Mouse (Mus musculus) lung, postnatal 0 days (tissue): ENCODE measurements around the gene Cldn34c1. TPM values are rescaled to one million over a fixed set of nuclear protein-coding genes. Genes with fewer than 3 reads are reported as not detected.
A peak's percentile ranks its signal among the peaks of the same experiment; 100 is the strongest.
"Not testable (repeated sequence)": the region's sequence is repeated elsewhere in the genome, so short reads cannot be mapped to it uniquely, and the experiment has no call there.

Experiments
- ATAC-seq: fragments of 200-750 bp; cut with Nextera tagmentation; 2 replicates; pipeline ENCODE4 v1.8.0; 2017; ENCODE audit warnings: moderate library complexity
- DNase-seq: peaks from one replicate; pipeline ENCODE4 v3.0.0-alpha.2; 2016; ENCODE audit warnings: low spot score
- H3K27ac ChIP-seq: fragments of 300-500 bp; sonication (generic); 2 replicates; pipeline ENCODE4 v1.5.1; 2014; ENCODE audit warnings: antibody characterized with exemption, mild to moderate bottlenecking, low read length, mixed read lengths
- H3K27me3 ChIP-seq: fragments of 300-500 bp; sonication (generic); replicated peaks from 2 replicates; pipeline ENCODE4 v1.6.1; 2014; ENCODE audit warnings: low read length, mixed read lengths; ENCODE audit not compliant: insufficient read depth
- H3K36me3 ChIP-seq: fragments of 300-500 bp; sonication (generic); 2 replicates; pipeline ENCODE4 v1.6.1; 2014; ENCODE audit warnings: low read length, mixed read lengths; ENCODE audit not compliant: insufficient read depth
- H3K4me1 ChIP-seq: fragments of 300-500 bp; sonication (generic); 2 replicates; pipeline ENCODE4 v1.6.1; 2014; ENCODE audit warnings: antibody characterized with exemption, low read depth, low read length, mixed read lengths; ENCODE audit not compliant: insufficient read depth
- H3K4me2 ChIP-seq: fragments of 300-500 bp; sonication (generic); replicated peaks from 2 replicates; pipeline ENCODE4 v1.6.1; 2014; ENCODE audit warnings: low read depth, mild to moderate bottlenecking, low read length, moderate library complexity, mixed read lengths
- H3K4me3 ChIP-seq: fragments of 300-500 bp; sonication (generic); 2 replicates; pipeline ENCODE4 v1.5.1; 2014; ENCODE audit warnings: low read depth, low read length
- H3K9ac ChIP-seq: fragments of 300-500 bp; sonication (generic); replicated peaks from 2 replicates; pipeline ENCODE4 v1.6.1; 2014; ENCODE audit warnings: low read depth, mild to moderate bottlenecking
- H3K9me3 ChIP-seq: fragments of 300-500 bp; sonication (generic); 2 replicates; pipeline ENCODE4 v1.6.1; 2016; ENCODE audit warnings: low read length, mixed read lengths
- CTCF ChIP-seq: IDR thresholded peaks from 2 replicates; pipeline ENCODE4 v1.5.1; 2016; ENCODE audit warnings: antibody characterized with exemption, mild to moderate bottlenecking
- EP300 ChIP-seq: IDR thresholded peaks from 2 replicates; pipeline ENCODE4 v1.6.1; 2016; ENCODE audit warnings: antibody characterized with exemption, mild to moderate bottlenecking, control low read depth
- WGBS: fragments of 180-500 bp; shearing (Covaris S2); extraction: QIAGEN DNeasy Blood & Tissue Kit; methylation state at CpG from one replicate; pipeline ENCODE4 v1.1.7; 2014; 5-methylcytosine and 5-hydroxymethylcytosine counted together
- polyA plus RNA-seq: library from polyadenylated mRNA; unstranded; fragments of >200 nt; fragmentation: Nextera tagmentation; extraction: Ambion mirVana; gene quantifications from 2 replicates; pipeline ENCODE4 v1.2.1, GENCODE M21; 2015

Cldn34c1 gene
- polyA plus RNA-seq = 10.6 and 13.3 TPM in 2 replicates

GRCm38 (mm10) chrX:123103291-123104260, at the start of gene Cldn34c1:
TSS of gene Cldn34c1 (plus strand) at chrX:123103495.
- H3K27me3 ChIP-seq = no peaks in the 10 kb centered on the region
- H3K9me3 ChIP-seq = no peaks in the 10 kb centered on the region
- peak within 1 kb of the TSS; percentile 73 for H3K27ac ChIP-seq
- DNase-seq (peak; percentile 84), ATAC-seq (peak; percentile 99)
- no peak for TF ChIP-seq EP300
- no peak for TF ChIP-seq CTCF
- 6% methylated on average over 32 of the region's 66 CpGs for WGBS
- no peaks in the 10 kb centered on the region for H3K4me1 ChIP-seq
- H3K4me3 ChIP-seq = peak within 1 kb of the TSS; percentile 50
- H3K36me3 ChIP-seq = no peaks in the 10 kb centered on the region
- peak within 1 kb of the TSS; percentile 47 for H3K4me2 ChIP-seq
- 0 out of 2 replicates have a peak within 1 kb of the TSS, but pooled peaks have one; percentile 23 for H3K9ac ChIP-seq

GRCm38 (mm10) chrX:123087441-123087840, 15.9 kb upstream of the Cldn34c1 start:
- ATAC-seq = no peak
- 70% methylated on average over 3 of the region's 3 CpGs for WGBS
- H3K36me3 ChIP-seq = no peaks in the 10 kb centered on the region

GRCm38 (mm10) chrX:123102806-123103205, 489 bp upstream of the Cldn34c1 start:
- Histone ChIP-seq H3K4me2 (peak overlapping the region; percentile 47), H3K4me3 (peak overlapping the region; percentile 50), H3K27ac (peak overlapping the region; percentile 73; the same call in 1 of the 2 replicates)
- H3K36me3 ChIP-seq, H3K27me3 ChIP-seq, DNase-seq, H3K9ac ChIP-seq, H3K4me1 ChIP-seq, H3K9me3 ChIP-seq, ATAC-seq: not testable (repeated sequence)
- WGBS = 9% methylated on average over 5 of the region's 5 CpGs

More at GRCm38 (mm10) chrX:123087441-123087840, 15.9 kb upstream of the Cldn34c1 start:
- no peak for DNase-seq
- no peaks in the 10 kb centered on the region for H3K9me3 ChIP-seq
- no peaks in the 10 kb centered on the region for H3K27me3 ChIP-seq
- H3K9ac ChIP-seq = no peak overlapping the region
- H3K4me2 ChIP-seq = no peak overlapping the region
- TF ChIP-seq EP300 = no peak
- TF ChIP-seq CTCF = no peak
- no peak overlapping the region for H3K27ac ChIP-seq
- H3K4me3 ChIP-seq = no peak overlapping the region
- H3K4me1 ChIP-seq = no peaks in the 10 kb centered on the region

GRCm38 (mm10) chrX:123104692-123105091, 1.4 kb downstream of the Cldn34c1 start:
- Histone ChIP-seq H3K4me2 (peak overlapping the region; percentile 47), H3K4me3 (peak overlapping the region; percentile 50; the same call in 1 of the 2 replicates)
- H3K36me3 ChIP-seq, H3K9ac ChIP-seq, H3K9me3 ChIP-seq, ATAC-seq, H3K27me3 ChIP-seq, H3K4me1 ChIP-seq, H3K27ac ChIP-seq: not testable (repeated sequence)
- 15% methylated on average over 7 of the region's 7 CpGs for WGBS
- DNase-seq = peak; percentile 4

- H3K4me2 ChIP-seq, H3K4me1 ChIP-seq, H3K27ac ChIP-seq, DNase-seq, H3K9me3 ChIP-seq, H3K36me3 ChIP-seq, H3K4me3 ChIP-seq, H3K27me3 ChIP-seq, H3K9ac ChIP-seq, ATAC-seq: not testable (repeated sequence)
- no CpG with 5 or more reads among the region's 1 CpGs for WGBS
Measured at GRCm38 (mm10) chrX:123222381-123222780, 119.1 kb downstream of the Cldn34c1 start, which contains the start of gene Srsx. TSS of gene Srsx (minus strand) at chrX:123222481.

Other genes with a start within 250 kb of the Cldn34c1 start
- gene Gm17521, start 73.8 kb upstream of the Cldn34c1 start, polyA plus RNA-seq = not detected in 2 replicates
- gene Srsx, start 119.0 kb downstream of the Cldn34c1 start, polyA plus RNA-seq = not detected in 2 replicates
- not detected in 2 replicates for gene Gm17577, start 143.4 kb downstream of the Cldn34c1 start, polyA plus RNA-seq